Mouse (Mus musculus) mouse embryonic stem cell (cell line): ENCODE data around the gene Rhot2.

Experiments used
- in situ Hi-C, 2 experiments: fragments of 300-500 bp; cut with MboI; formaldehyde crosslinking; loops; 1 replicate in 1 of 2; 3 replicates in 1 of 2; pipeline ENCODE4 v1.14.3; 2019 to 2020; ENCODE audit warnings: low sequenced_read_pairs in 2 of 2, low pct_unique_long_range_greater_than_20kb in 1 of 2, mixed read lengths in 1 of 2; ENCODE audit not compliant: unreplicated experiment in 1 of 2

Gene Rhot2

GRCm38 (mm10) chr17:25860832-25861703 lies 16.4 kb upstream of the Rhot2 start, which contains the start of gene Wdr90:
TSS of gene Wdr90 (minus strand) at chr17:25861501.
- in situ Hi-C loops: no loop called here

- in situ Hi-C loops: no loop called here
These were observed 15.6 kb upstream of the Rhot2 start for GRCm38 (mm10) chr17:25860229-25860628.

- in situ Hi-C loops: no loop called here
These were observed 835 bp downstream of the Rhot2 start for GRCm38 (mm10) chr17:25843636-25844395.

GRCm38 (mm10) chr17:25843122-25843521 lies 1.5 kb downstream of the Rhot2 start:
- in situ Hi-C loops: no loop called here

GRCm38 (mm10) chr17:25842509-25842908 lies 2.1 kb downstream of the Rhot2 start:
- in situ Hi-C loops: no loop called here

GRCm38 (mm10) chr17:25841117-25841880 lies 3.4 kb downstream of the Rhot2 start, which contains the start of gene Gm20683:
TSS of gene Gm20683 (minus strand) at chr17:25841763.
- in situ Hi-C loops: no loop called here

GRCm38 (mm10) chr17:25840519-25840918 lies 4.1 kb downstream of the Rhot2 start:
- in situ Hi-C loops: no loop called here

GRCm38 (mm10) chr17:25839455-25840235 lies 5.0 kb downstream of the Rhot2 start:
- in situ Hi-C loops: no loop called here

- in situ Hi-C loops: no loop called here
These were observed 5.7 kb downstream of the Rhot2 start for GRCm38 (mm10) chr17:25838904-25839303.

GRCm38 (mm10) chr17:25837533-25837932 lies 7.1 kb downstream of the Rhot2 start:
- in situ Hi-C loops: no loop called here

GRCm38 (mm10) chr17:25837076-25837410 lies 7.6 kb downstream of the Rhot2 start, which contains the start of gene Rhbdl1:
TSS of gene Rhbdl1 (minus strand) at chr17:25837295.
- in situ Hi-C loops: no loop called here

- in situ Hi-C loops: no loop called here
These were observed 8.1 kb downstream of the Rhot2 start for GRCm38 (mm10) chr17:25836397-25837075.

GRCm38 (mm10) chr17:25835816-25836215 lies 8.8 kb downstream of the Rhot2 start:
- in situ Hi-C loops: no loop called here

- in situ Hi-C loops: no loop called here
These were observed 9.3 kb downstream of the Rhot2 start for GRCm38 (mm10) chr17:25835301-25835700.

GRCm38 (mm10) chr17:25834595-25835222 lies 9.9 kb downstream of the Rhot2 start:
- in situ Hi-C loops: no loop called here

GRCm38 (mm10) chr17:25833961-25834594 lies 10.6 kb downstream of the Rhot2 start:
- in situ Hi-C loops: no loop called here

- in situ Hi-C loops: no loop called here
These were observed 11.4 kb downstream of the Rhot2 start, which contains the start of gene Stub1 for GRCm38 (mm10) chr17:25833291-25833663. TSS of gene Stub1 (minus strand) at chr17:25833404.
